Mouse (Mus musculus): ENCODE results near the gene Mpdu1. TPM values are rescaled to one million over a fixed set of nuclear protein-coding genes. Genes with fewer than 3 reads are reported as not detected.
"Not testable (repeated sequence)": the region's sequence is repeated elsewhere in the genome, so short reads cannot be mapped to it uniquely, and the experiment has no call there.

Gene Mpdu1
- polyA plus RNA-seq, 1 experiment from 2014 or later: 35.2 TPM

GRCm38 (mm10) chr11:69614257-69614588 lies 48.2 kb downstream of the Mpdu1 start:
- ATAC-seq (ENCODE audit: insufficient read depth); H3K36me3 ChIP-seq (replicated peaks): not testable (repeated sequence)
- 0 out of 2 replicates have a peak overlapping the region, but pooled peaks have one; percentile 58 for H3K9ac ChIP-seq

GRCm38 (mm10) chr11:69613553-69614256 lies 48.7 kb downstream of the Mpdu1 start:
- 6% methylated on average over 19 of the region's 19 CpGs for WGBS (ENCODE audit: insufficient replicate concordance)

More at GRCm38 (mm10) chr11:69614257-69614588, 48.2 kb downstream of the Mpdu1 start:
- peak overlapping the region; percentile 57 for H3K4me3 ChIP-seq (replicated peaks)
- H3K27ac ChIP-seq (replicated peaks); H3K9me3 ChIP-seq (replicated peaks): not testable (repeated sequence)
- 42% methylated on average over 11 of the region's 11 CpGs for WGBS (ENCODE audit: insufficient replicate concordance)
- H3K4me2 ChIP-seq: peak overlapping the region; percentile 91
- peaks cover 20% of the 10 kb centered on the region for H3K27me3 ChIP-seq
- H3K4me1 ChIP-seq (replicated peaks): peaks cover 48% of the 10 kb centered on the region

GRCm38 (mm10) chr11:69610899-69611298 lies 51.5 kb downstream of the Mpdu1 start:
- no peak for ATAC-seq (ENCODE audit: insufficient read depth)
- Histone ChIP-seq H3K4me1 (replicated peaks) (peaks cover 56% of the 10 kb centered on the region), H3K9me3 (replicated peaks) (no peaks in the 10 kb centered on the region), H3K27me3 (peaks cover 5% of the 10 kb centered on the region; the same call in 1 of the 2 replicates), H3K36me3 (replicated peaks) (no peaks in the 10 kb centered on the region), H3K4me2 (no peak overlapping the region), H3K4me3 (replicated peaks) (no peak overlapping the region), H3K27ac (replicated peaks) (no peak overlapping the region), H3K9ac (no peak overlapping the region)
- 75% methylated on average over 4 of the region's 4 CpGs for WGBS (ENCODE audit: insufficient replicate concordance)

More at GRCm38 (mm10) chr11:69613553-69614256, 48.7 kb downstream of the Mpdu1 start:
- H3K4me1 ChIP-seq (replicated peaks): peaks cover 53% of the 10 kb centered on the region
- 0 out of 2 replicates have a peak overlapping the region, but pooled peaks have one; percentile 55 for H3K27ac ChIP-seq (replicated peaks)
- H3K36me3 ChIP-seq (replicated peaks): no peaks in the 10 kb centered on the region
- peaks cover 20% of the 10 kb centered on the region for H3K27me3 ChIP-seq
- ATAC-seq (ENCODE audit: insufficient read depth): peak; percentile 63
- H3K9ac ChIP-seq: peak overlapping the region; percentile 58; the same call in 1 of the 2 replicates
- H3K4me2 ChIP-seq: peak overlapping the region; percentile 91
- H3K4me3 ChIP-seq (replicated peaks): peak overlapping the region; percentile 57
- no peaks in the 10 kb centered on the region for H3K9me3 ChIP-seq (replicated peaks)

DNA sequence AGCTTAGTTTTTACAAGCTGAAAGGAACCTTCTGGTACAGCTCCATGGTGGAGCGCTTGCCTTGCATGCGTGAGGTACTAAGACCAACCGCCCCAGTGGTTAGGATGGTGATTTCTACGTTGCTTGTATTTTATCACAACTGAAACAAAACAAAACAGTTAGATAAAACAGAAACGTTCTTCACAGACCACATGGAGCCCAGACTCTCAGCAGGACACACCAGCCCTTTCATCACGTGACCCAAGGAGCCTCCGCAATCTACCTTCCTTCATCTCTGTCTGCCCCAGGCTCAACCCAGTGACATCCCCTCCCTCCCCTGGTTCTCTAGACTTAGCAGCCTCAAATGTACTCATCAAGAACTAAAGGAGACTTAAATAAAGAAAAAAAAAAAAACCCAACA lies 53.0 kb downstream of the Mpdu1 start:
- H3K4me2 ChIP-seq: peak overlapping the region; percentile 38; the same call in 1 of the 2 replicates
- 19% methylated on average over 7 of the region's 7 CpGs for WGBS (ENCODE audit: insufficient replicate concordance)
- H3K4me3 ChIP-seq (replicated peaks): no peak overlapping the region
- peak; percentile 14; the same call in 1 of the 2 replicates for ATAC-seq (ENCODE audit: insufficient read depth)
- peaks cover 67% of the 10 kb centered on the region for H3K4me1 ChIP-seq (replicated peaks)
- peak overlapping the region; percentile 74 for H3K27ac ChIP-seq (replicated peaks)
- no peak overlapping the region for H3K9ac ChIP-seq
- H3K36me3 ChIP-seq (replicated peaks): no peaks in the 10 kb centered on the region
- no peaks in the 10 kb centered on the region for H3K9me3 ChIP-seq (replicated peaks)
- H3K27me3 ChIP-seq: peaks cover 10% of the 10 kb centered on the region; the same call in 1 of the 2 replicates

DNA sequence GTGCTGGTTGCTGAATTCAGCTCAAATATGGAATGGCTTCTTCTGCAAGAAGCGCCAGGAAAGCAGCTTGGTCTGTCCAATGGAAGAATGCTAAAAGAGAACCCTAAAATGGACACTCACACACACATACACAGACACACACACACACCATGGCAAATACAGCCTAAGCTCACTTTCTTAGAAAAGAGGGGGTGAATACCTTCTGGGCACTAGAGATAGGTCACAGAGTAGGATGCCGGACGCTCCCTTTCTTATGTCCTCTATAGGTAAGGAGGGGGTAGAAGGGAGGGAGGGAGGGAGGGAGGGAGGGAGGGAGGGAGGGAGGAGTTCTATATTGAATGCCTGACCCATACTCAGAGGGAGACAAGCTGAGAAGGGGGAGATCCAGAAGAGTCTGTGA lies 53.9 kb downstream of the Mpdu1 start:
- H3K9me3 ChIP-seq (replicated peaks): no peaks in the 10 kb centered on the region
- peaks cover 68% of the 10 kb centered on the region for H3K4me1 ChIP-seq (replicated peaks)
- H3K9ac ChIP-seq: peak overlapping the region; percentile 25; the same call in 1 of the 2 replicates
- H3K27ac ChIP-seq (replicated peaks): peak overlapping the region; percentile 74
- 27% methylated on average over 3 of the region's 3 CpGs for whole genome bisulfite sequencing (ENCODE audit: insufficient replicate concordance)
- no peak for ATAC-seq (ENCODE audit: insufficient read depth)
- H3K4me2 ChIP-seq: peak overlapping the region; percentile 38; the same call in 1 of the 2 replicates
- peaks cover 13% of the 10 kb centered on the region; the same call in 1 of the 2 replicates for H3K27me3 ChIP-seq
- no peaks in the 10 kb centered on the region for H3K36me3 ChIP-seq (replicated peaks)
- no peak overlapping the region for H3K4me3 ChIP-seq (replicated peaks)

DNA sequence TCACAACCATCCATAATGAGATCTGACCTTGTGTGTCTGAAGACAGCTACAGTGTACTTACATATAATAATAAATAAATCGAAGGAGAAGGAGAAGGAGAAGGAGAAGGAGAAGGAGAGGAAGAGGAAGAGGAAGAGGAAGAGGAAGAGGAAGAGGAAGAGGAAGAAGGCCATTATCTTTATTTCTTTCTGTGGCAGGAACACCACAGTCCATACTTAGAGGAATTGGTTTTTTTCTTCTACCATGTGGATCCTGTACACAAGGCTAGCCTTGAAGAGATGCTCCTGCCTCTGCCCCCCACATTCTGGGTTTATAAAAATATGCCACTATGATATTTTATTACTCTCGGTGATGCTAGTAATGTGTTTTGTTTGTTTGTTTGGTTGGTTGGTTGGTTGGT lies 55.6 kb downstream of the Mpdu1 start:
- peaks cover 74% of the 10 kb centered on the region for H3K4me1 ChIP-seq (replicated peaks)
- 64% methylated on average over 2 of the region's 2 CpGs for WGBS (ENCODE audit: insufficient replicate concordance)

More for the DNA sequence above, 55.6 kb downstream of the Mpdu1 start:
- no peak overlapping the region for H3K9ac ChIP-seq
- H3K4me3 ChIP-seq (replicated peaks): no peak overlapping the region
- peaks cover 13% of the 10 kb centered on the region; the same call in 1 of the 2 replicates for H3K27me3 ChIP-seq
- peak overlapping the region; percentile 29; the same call in 1 of the 2 replicates for H3K27ac ChIP-seq (replicated peaks)
- H3K9me3 ChIP-seq (replicated peaks): no peaks in the 10 kb centered on the region
- peak overlapping the region; percentile 99; the same call in 1 of the 2 replicates for H3K4me2 ChIP-seq
- no peaks in the 10 kb centered on the region for H3K36me3 ChIP-seq (replicated peaks)
- ATAC-seq (ENCODE audit: insufficient read depth): no peak

MicroRNAs within 50 kb of the gene (microRNA counts, 519-probe panel; counts per million panel counts)
- microRNA mmu-miR-1934 (not detected), microRNA mmu-miR-467f (2,951 counts per million, percentile 59 among the panel's probes with 10 or more counts)

Small RNAs within 50 kb of the gene (microRNA-seq; reads per million reads assigned to microRNA genes)
- 8.6 reads per million, percentile 24 among the genes with 10 or more reads in this experiment for gene Mir1934
- not detected for gene Mir467f

Other genes with a start within 250 kb of the Mpdu1 start
- 4.0 TPM in 2 replicates for gene Kdm6b, start 249.0 kb downstream of the Mpdu1 start, polyA plus RNA-seq (2015; fragmentation: Nextera tagmentation; extraction: Ambion mirVana)
- 0.07 and 0.20 TPM in 2 replicates for gene Dnah2, start 113.5 kb downstream of the Mpdu1 start, polyA plus RNA-seq (2015; fragmentation: Nextera tagmentation; extraction: Ambion mirVana)
- gene Efnb3, start 102.4 kb downstream of the Mpdu1 start, polyA plus RNA-seq (2015; fragmentation: Nextera tagmentation; extraction: Ambion mirVana): 0.50 and 0.58 TPM in 2 replicates
- gene Wrap53, start 82.4 kb downstream of the Mpdu1 start, polyA plus RNA-seq (2015; fragmentation: Nextera tagmentation; extraction: Ambion mirVana): 15.9 and 16.9 TPM in 2 replicates
- gene Trp53, start 82.3 kb downstream of the Mpdu1 start, polyA plus RNA-seq (2015; fragmentation: Nextera tagmentation; extraction: Ambion mirVana): 62.4 and 63.8 TPM in 2 replicates
- 14.1 and 14.7 TPM in 2 replicates for gene Atp1b2, start 56.7 kb downstream of the Mpdu1 start, polyA plus RNA-seq (2015; fragmentation: Nextera tagmentation; extraction: Ambion mirVana)
- gene Shbg, start 44.7 kb downstream of the Mpdu1 start, polyA plus RNA-seq (2015; fragmentation: Nextera tagmentation; extraction: Ambion mirVana): 26.6 and 27.2 TPM in 2 replicates
- 10.2 and 11.1 TPM in 2 replicates for gene Sat2, start 40.6 kb downstream of the Mpdu1 start, polyA plus RNA-seq (2015; fragmentation: Nextera tagmentation; extraction: Ambion mirVana)
- gene Fxr2, start 29.7 kb downstream of the Mpdu1 start, polyA plus RNA-seq (2015; fragmentation: Nextera tagmentation; extraction: Ambion mirVana): 7.3 and 9.7 TPM in 2 replicates
- not detected in 2 replicates for gene Sox15, start 7.3 kb downstream of the Mpdu1 start, polyA plus RNA-seq (2015; fragmentation: Nextera tagmentation; extraction: Ambion mirVana)
- 28.2 and 31.4 TPM in 2 replicates for gene Cd68, start 3.5 kb upstream of the Mpdu1 start, polyA plus RNA-seq (2015; fragmentation: Nextera tagmentation; extraction: Ambion mirVana)
- 228 and 232 TPM in 2 replicates for gene Eif4a1, start 9.8 kb upstream of the Mpdu1 start, polyA plus RNA-seq (2015; fragmentation: Nextera tagmentation; extraction: Ambion mirVana)
- gene Senp3, start 19.4 kb upstream of the Mpdu1 start, polyA plus RNA-seq (2015; fragmentation: Nextera tagmentation; extraction: Ambion mirVana): 23.9 and 27.2 TPM in 2 replicates
- gene Tnfsf13, start 23.1 kb upstream of the Mpdu1 start, polyA plus RNA-seq (2015; fragmentation: Nextera tagmentation; extraction: Ambion mirVana): 0.15 and 0.64 TPM in 2 replicates
- 2.1 and 2.6 TPM in 2 replicates for gene Tnfsf12, start 33.2 kb upstream of the Mpdu1 start, polyA plus RNA-seq (2015; fragmentation: Nextera tagmentation; extraction: Ambion mirVana)
- gene Tnfsfm13, start 33.5 kb upstream of the Mpdu1 start, polyA plus RNA-seq (2015; fragmentation: Nextera tagmentation; extraction: Ambion mirVana): 0.85 and 0.89 TPM in 2 replicates
- gene Polr2a, start 96.0 kb upstream of the Mpdu1 start, polyA plus RNA-seq (2015; fragmentation: Nextera tagmentation; extraction: Ambion mirVana): 10.2 and 10.4 TPM in 2 replicates
- not detected in 2 replicates for gene Slc35g3, start 99.3 kb upstream of the Mpdu1 start, polyA plus RNA-seq (2015; fragmentation: Nextera tagmentation; extraction: Ambion mirVana)
- gene Zbtb4, start 103.3 kb upstream of the Mpdu1 start, polyA plus RNA-seq (2015; fragmentation: Nextera tagmentation; extraction: Ambion mirVana): 0.43 and 0.92 TPM in 2 replicates
- 0.84 and 1.3 TPM in 2 replicates for gene Chrnb1, start 133.3 kb upstream of the Mpdu1 start, polyA plus RNA-seq (2015; fragmentation: Nextera tagmentation; extraction: Ambion mirVana)
- 0.16 and 0.18 TPM in 2 replicates for gene Fgf11, start 139.2 kb upstream of the Mpdu1 start, polyA plus RNA-seq (2015; fragmentation: Nextera tagmentation; extraction: Ambion mirVana)
- gene Tmem102, start 143.0 kb upstream of the Mpdu1 start, polyA plus RNA-seq (2015; fragmentation: Nextera tagmentation; extraction: Ambion mirVana): 0.69 and 0.94 TPM in 2 replicates
- not detected in 2 replicates for gene Gm39566, start 152.7 kb upstream of the Mpdu1 start, polyA plus RNA-seq (2015; fragmentation: Nextera tagmentation; extraction: Ambion mirVana)
- gene Spem2, start 155.8 kb upstream of the Mpdu1 start, polyA plus RNA-seq (2015; fragmentation: Nextera tagmentation; extraction: Ambion mirVana): not detected in 2 replicates
- gene Spem1, start 159.5 kb upstream of the Mpdu1 start, polyA plus RNA-seq (2015; fragmentation: Nextera tagmentation; extraction: Ambion mirVana): not detected in 2 replicates
- gene Nlgn2, start 175.1 kb upstream of the Mpdu1 start, polyA plus RNA-seq (2015; fragmentation: Nextera tagmentation; extraction: Ambion mirVana): 0.54 and 0.64 TPM in 2 replicates
- gene Tmem256, start 175.9 kb upstream of the Mpdu1 start, polyA plus RNA-seq (2015; fragmentation: Nextera tagmentation; extraction: Ambion mirVana): 336 and 387 TPM in 2 replicates
- 26.1 and 28.0 TPM in 2 replicates for gene Plscr3, start 183.7 kb upstream of the Mpdu1 start, polyA plus RNA-seq (2015; fragmentation: Nextera tagmentation; extraction: Ambion mirVana)
- 0.60 and 0.62 TPM in 2 replicates for gene Tnk1, start 196.1 kb upstream of the Mpdu1 start, polyA plus RNA-seq (2015; fragmentation: Nextera tagmentation; extraction: Ambion mirVana)
- gene Tmem95, start 215.4 kb upstream of the Mpdu1 start, polyA plus RNA-seq (2015; fragmentation: Nextera tagmentation; extraction: Ambion mirVana): not detected in 2 replicates
- 1.2 and 1.4 TPM in 2 replicates for gene Kctd11, start 218.8 kb upstream of the Mpdu1 start, polyA plus RNA-seq (2015; fragmentation: Nextera tagmentation; extraction: Ambion mirVana)
- gene Acap1, start 232.9 kb upstream of the Mpdu1 start, polyA plus RNA-seq (2015; fragmentation: Nextera tagmentation; extraction: Ambion mirVana): 5.9 and 7.2 TPM in 2 replicates
- gene 2810408A11Rik, start 238.3 kb upstream of the Mpdu1 start, polyA plus RNA-seq (2015; fragmentation: Nextera tagmentation; extraction: Ambion mirVana): 0.89 and 1.0 TPM in 2 replicates
- gene Neurl4, start 238.4 kb upstream of the Mpdu1 start, polyA plus RNA-seq (2015; fragmentation: Nextera tagmentation; extraction: Ambion mirVana): 2.7 and 3.1 TPM in 2 replicates

Data from liver, embryonic 15.5 days (tissue).